Mouse (Mus musculus) heart, adult 18-20 months (tissue): ENCODE data around the gene Smco2. TPM values are rescaled to one million over a fixed set of nuclear protein-coding genes. Genes with fewer than 3 reads are reported as not detected.

ENCODE experiments used
- DNase-seq, 2 experiments: peaks; one replicate each; pipeline ENCODE4 v3.0.0; 2021 to 2022; ENCODE audit warnings: mixed read lengths in 1 of 2
- long read RNA-seq, 2 experiments: library from polyadenylated mRNA; stranded (forward); transcript quantifications; one replicate each; pipeline ENCODE4 v2.0.0; 2021
- total RNA-seq, 2 experiments: library from RNA; stranded (reverse); gene quantifications; 2 replicates each; pipeline ENCODE4 v1.2.3; 2021

Gene Smco2
- total RNA-seq, result 1 to 10 TPM; 2.2 TPM
- long read RNA-seq, experiment 1, partial matches to known transcripts, result 0 of 1 reads
- long read RNA-seq, experiment 1, other reads (novel, unspliced or antisense), result 1 of 1 reads
- long read RNA-seq, experiment 2, partial matches to known transcripts, result 0 of 1 reads
- long read RNA-seq, experiment 2, other reads (novel, unspliced or antisense), result 1 of 1 reads

DNA sequence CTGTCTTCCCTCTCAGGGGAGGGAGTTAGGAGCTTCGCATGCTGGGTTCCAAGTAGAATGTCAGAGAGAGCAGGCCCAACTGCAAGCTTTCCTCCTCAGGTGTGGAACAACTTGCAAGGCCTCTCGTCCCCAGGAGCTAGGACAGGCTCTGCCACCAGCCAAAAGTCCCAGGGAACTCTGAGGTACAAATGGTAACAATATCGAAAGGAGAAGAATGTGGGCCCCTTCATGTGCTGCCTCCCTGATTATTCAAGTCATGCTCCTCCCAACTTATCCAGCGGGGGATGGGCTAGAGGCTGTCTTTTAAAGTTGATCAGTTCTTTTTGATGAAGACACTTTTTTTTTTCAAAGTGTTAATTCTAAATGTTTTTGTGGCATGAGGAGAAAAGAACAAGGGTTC, at the start of gene Smco2:
TSS of gene Smco2 (plus strand) at position 55 of the 400 bp plus-strand sequence.
- no peak for DNase-seq

DNA sequence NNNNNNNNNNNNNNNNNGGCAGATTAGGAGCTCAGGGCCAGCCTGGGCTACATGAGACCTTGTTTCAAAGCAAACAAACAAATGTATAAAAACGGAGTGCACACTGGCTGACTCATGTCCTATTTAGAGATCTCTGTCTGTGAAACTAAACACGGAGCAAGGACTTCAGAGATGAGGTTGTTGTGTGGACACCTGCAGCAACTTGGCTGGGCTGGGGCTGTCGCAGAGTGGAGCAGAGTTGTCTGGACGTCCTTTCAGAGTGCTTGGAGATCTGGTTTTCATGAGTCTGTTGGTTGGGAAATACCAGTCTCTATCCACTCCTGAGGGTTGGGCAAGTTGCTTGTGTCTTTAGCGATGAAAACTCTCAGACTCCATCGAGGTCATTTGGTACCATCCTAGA, 39.9 kb upstream of the Smco2 start:
- DNase-seq, result no peak

DNA sequence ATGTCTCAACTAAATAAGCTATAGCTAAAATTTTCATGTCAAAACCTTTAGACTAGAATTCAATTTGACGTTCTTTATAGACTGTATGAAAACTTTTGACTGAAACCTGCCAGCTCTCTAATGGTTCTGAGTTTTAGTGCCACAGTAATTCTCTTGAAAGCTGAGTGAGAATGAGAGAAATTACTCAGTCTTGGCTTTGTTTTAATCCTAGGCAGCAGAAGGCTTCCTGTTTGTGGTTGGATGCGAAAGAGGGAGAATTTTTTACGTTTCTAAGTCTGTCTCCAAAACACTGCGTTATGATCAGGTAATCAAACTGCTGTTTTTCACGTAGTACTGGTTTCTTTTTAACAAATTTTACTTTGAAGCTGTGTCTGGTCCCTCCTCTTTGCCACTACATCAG, 36.9 kb upstream of the Smco2 start:
- no peak for DNase-seq

DNA sequence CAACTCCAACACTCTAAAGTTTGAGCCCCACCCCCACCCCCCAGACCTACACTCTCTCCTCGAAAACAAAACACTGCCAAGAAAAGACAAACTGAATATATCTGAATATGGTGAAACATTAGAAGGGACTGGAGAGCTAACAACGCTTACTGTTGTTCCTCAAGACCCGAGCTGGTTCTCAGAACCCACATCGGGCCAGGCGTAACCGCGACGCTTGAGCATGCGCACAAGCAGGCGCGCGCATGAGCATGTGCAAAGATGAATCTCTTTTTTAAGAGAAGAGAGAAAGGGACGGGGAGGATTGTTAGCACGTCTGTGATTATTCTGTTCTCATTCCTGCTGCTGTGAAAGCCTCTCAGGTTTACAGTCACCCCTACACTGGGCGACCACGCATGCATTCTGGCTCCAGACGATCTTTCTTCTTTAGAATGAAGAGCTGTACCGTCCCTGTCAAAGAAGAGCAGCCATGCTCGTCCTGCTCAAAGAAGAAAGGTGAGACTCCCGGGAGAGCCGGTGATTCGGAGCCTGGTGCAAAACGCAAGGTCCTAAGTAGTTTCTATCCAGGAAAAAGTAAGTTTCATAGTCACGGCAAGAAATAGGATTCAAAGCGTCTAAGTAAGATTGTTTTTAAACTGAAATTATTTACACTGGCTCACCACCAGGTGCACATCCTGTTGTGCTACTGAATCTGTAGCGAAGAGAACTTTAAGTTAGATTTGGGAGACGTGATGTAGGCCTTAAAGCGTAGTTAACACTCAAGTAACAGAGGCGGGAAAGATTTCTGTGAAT, 29.5 kb upstream of the Smco2 start:
- no peak for DNase-seq

DNA sequence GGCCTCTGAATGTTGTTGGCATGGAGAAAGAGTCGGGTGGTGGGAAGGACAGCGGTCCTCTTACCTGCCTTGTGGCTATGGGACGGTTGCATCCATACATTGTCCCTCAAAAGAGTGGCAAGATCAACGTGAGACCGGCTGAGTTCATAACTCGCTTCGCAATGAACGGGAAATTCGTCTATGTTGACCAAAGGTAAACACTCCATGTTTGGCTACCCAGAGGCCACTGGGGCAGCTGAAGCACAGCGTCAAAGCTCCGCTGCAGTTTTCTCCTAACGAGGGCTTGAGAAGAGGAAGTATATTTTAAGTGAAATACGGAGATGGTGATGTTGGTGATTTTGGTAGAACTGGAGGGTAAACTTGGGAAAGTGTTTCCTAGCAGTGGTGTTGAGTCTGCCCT, 27.9 kb upstream of the Smco2 start:
- no peak for DNase-seq

DNA sequence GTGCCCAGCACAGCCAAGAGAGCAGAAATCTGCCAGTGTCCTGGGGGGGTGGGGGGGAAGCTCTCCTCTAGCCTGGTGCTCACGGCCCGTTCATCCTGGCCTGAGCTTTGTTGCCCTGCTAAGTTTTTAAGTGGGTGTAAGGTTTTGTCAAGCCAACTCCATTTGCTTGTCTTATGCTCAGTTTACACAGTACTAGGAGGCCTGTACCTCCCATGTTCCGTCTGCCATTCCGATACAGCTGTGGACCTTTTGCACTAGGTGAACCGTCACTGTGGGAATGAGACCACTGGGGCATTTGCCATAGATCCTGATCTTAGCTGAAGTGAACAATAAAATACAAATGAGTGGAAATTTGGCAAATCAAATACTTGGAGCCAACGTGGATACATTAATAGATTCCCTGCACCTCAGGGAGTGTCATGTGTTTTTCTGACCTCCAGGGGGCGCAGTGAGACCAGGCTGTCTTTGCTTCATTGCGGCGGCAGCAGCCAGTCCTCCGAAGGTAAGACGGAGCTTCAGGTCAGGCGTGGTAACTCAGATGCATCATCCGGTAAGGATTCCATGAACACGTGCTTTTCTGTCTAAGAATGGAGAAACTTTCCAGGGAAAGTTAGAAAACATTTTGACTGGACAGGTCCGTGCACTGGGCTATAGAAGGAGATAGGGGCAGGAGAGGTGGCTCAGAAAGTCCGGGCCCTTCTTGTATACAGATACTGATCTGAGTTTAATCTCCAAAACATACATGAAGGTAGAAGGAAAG, 25.0 kb upstream of the Smco2 start:
- peak; percentile 46 to 79 for DNase-seq

DNA sequence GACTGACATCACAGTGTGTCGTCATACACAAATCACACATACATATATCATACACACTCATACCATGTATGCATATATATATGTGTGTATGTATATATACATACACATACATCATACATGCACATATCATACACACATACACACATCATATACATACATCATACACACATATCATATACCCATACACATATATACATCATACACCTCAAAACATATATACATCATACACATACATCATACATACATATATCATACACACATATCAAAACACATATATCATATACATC, 24.5 kb upstream of the Smco2 start:
- DNase-seq, result no peak

DNA sequence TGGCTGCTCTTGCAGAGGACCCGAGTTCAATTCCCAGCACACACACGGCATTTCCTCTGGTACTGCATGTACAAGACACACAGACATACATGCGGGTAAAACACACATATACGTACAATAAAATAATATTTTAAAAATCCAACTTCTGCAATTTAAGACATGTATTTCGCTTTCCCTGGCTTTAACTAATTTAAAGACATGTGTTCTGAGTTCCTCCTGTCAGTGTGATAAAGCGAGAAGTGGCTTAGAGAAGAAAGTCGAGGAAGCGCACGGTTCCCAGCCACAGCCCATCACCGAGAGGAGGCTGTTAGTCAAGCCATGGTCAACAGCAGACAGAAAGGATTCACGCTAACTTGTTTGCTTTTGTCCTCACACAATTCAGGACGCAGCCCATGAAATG, 18.6 kb upstream of the Smco2 start:
- no peak for DNase-seq

DNA sequence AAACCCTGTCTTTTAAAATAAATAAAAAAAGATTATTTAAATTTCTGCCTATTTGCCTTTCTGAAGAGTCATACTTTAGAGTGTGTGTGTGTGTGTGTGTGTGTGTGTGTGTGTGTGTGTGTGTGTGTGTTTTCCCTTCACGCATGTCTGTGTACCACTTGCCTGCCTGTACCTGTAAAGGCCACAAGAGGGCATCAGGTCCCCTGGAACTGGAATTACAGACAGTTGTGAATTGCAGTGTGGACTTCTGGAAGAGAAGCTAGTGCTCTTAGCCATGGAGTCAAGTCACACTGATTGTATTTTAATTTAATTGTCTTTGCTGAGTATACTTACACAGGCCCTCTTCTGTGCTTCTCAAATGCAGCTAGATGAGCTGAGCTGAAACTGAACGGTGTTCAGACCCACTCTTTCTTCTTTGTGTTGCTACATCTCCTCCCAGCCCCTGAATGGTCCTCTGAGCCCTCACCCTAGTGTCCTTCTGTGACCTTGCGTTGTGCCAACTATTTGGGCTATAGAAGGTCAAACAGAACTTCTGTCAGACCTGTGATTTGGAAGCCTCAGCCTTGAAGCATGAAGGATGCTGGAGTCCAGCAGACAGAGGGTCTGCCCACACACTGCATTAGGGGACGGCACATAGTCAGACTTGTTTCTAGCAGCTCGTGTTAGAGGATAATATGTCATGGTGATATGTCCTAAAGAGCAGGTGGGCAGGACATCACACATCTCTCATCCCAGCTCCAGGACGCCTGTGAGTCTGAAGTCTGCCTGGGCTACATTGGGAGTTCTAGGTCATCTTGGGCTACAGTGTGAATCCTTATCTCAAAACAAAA, 16.2 kb upstream of the Smco2 start:
- peak; percentile 57 to 69 for DNase-seq

DNA sequence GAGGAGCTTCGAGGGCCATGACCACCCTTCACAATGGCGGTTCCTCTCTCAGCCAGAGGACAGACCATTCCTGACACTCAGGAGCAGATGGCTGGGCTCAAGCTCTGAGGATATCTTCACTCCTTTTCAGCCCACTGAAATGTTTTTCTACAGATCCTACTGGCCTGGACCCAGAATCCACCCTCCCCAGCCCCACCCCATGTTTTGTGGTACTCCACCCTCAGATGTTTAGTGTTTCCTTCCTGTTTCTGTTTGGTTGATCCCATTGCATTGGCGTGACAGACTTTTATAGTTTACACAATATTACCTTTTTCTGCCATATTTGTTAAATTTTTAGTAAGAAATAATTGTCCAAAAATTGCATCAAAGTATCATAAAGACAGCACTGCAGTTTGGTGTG, 15.6 kb upstream of the Smco2 start:
- no peak for DNase-seq

DNA sequence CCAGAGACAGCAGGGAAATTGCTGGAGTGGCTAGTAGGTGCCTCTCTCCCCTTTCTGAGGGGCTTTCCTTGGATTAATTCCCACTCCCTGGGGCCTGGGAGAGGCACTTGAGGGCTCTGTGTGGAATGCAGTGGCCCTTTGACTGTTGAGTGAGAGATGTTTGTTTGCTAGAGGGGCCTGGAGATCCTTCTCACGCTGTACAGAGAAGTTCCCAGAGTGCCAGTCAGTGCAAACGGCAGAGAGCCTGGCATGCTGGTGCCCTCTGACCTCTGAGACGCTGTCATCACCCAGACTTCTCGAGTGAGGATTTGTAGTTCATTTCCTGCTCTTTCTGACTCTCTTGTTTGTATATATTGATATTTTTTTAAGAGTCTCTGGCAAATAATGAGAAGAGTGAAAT, 14.1 kb upstream of the Smco2 start:
- no peak for DNase-seq

DNA sequence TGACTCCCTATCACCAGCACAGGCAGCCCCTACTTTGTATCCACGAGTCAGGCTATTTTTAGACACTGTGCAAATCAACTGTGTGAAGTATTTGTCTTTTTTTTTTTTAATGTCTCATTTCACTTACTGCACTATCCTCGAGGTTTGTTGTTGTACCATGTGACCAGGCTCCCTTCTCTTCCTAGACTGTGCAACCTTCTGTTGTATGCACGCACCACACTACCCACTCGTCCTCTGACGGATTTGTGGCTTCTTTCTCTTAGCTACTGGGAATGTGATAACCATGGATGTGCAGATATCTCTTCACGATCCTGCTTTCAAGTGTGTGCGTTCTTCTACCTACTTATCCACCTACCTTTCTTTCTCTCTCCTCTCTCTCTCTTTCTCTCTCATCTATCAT, 12.6 kb upstream of the Smco2 start:
- no peak for DNase-seq

DNA sequence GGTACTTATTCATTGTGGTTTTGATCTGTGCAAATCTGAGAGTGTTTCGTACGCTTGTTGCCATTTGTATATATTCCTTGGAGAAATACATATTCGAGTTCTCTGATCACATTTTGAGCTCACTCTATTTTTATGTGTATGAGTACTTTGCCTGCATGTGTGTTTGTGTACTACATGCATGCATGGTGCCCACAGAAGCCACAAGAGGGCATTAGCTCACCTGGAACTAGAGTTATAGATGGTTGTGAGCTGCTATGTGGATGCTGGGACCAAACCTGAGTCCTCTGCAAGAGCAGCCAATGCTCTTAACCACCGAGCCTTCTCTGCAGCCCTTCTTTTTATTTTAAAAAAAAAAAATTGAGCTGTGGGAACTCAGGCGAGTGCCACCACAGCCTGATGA, 11.5 kb upstream of the Smco2 start:
- DNase-seq, result no peak

DNA sequence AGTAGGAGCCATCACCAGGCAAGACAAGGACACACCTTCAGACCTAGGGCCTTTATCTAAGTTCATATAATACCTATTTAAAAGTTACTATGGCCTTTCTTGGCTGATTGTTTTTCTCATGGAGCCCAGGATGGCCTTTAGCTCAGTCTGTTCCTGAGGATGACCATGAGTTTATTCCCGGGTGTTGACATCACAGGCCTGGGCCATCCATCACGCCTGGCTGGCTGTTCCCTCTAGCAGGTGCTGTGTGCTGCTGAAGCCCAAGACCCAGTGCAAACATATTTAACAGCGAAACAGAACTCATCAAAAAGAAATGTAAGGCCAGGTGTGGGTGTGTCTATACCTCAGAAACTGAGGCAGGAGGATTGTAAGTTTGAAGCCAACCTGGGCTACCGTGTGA, 11.0 kb upstream of the Smco2 start:
- no peak for DNase-seq

DNA sequence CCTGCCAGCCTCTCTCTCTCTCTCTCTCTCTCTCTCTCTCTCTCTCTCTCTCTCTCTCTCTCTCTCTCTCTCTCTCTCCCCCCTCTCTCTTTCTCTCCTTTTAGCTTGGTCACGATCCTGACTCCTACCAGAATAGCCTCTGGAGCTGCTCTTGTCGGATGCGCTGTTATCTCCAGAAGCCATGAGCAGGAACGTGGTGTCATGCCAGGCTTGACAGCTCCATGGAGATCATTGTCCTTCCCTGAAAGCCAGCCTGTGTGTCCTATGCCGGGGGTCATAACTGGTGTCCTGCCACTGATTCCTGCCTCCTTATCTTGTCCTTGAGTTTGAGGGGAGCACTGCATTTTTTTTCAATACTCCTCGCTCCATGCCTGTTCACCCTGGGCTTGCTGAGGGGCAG, 5.0 kb upstream of the Smco2 start:
- DNase-seq, result peak; percentile 41 to 72

DNA sequence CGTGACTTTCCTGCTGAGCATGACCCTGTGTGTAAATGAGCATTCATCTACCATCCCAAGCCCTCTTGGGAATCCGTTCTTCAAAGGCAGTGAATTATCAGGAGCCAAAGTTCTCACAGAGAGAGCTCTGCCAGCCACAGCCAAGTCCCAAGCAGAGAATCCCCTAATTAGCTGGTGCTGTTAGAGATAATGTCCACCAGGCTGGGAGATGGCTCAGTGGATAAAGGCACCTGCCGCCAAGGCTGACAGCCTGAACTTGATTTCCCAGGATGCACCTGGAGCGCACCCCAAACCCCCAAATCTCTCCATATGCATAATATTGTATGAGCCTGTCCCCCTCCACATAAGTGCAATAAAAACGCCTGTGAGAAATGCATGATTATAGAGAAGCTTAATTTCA, 4.6 kb upstream of the Smco2 start:
- DNase-seq, result no peak

DNA sequence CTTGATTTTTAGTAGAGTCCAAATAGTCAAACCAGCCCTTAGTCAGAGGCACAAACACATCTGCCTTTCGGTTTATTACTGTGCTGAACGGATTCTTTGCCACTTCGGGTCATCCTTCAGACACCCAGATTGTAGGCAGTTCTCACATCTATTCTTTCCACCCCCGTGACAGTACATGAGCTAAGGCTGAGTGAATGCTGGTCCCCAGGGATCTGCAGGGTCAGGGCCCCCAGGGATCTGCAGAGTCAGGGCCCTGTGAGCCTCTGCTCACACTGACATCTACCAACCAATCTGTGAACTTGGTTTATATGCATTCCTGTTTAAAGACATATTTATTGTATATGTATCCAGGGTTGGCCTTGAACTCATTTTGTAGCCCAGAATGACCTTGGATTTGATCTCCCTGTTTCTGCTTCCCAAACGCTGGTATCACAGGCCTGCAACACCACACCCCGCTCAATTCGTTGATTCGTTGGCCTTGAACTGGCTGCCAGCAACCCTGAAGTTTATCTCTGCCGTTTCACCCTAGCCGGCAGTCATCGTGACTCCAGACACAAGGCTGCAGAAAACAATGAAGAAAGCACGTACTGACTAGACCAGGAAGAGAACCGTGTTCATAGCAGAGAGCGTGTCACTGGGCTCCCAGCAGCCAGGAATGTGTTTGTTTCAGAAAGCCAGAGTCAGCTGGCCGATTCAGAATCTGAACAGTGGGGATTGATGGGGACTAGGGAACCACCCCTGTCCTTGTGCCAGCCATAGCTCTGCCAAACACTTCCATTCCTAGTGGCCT, 3.7 kb upstream of the Smco2 start:
- DNase-seq, result peak; percentile 59 to 71

DNA sequence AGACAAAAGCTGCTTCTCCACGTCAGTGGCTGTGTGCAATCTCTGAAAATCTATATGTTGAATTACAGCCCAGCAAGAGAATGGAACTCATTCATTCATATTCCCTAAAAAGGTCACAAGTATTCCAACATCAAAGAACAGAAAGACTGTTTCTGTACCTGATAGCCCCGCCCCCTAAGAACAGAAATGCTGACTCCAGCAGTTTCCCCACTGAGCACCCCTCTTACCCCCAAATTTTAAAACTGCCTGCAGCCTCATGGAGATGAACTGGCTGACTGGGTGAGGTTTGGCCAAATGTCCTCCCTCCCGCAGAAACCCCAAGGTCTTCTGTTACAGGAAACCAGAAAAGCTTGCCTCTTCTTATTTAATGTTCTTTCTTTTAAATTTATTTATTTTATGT, 2.5 kb upstream of the Smco2 start:
- no peak for DNase-seq

DNA sequence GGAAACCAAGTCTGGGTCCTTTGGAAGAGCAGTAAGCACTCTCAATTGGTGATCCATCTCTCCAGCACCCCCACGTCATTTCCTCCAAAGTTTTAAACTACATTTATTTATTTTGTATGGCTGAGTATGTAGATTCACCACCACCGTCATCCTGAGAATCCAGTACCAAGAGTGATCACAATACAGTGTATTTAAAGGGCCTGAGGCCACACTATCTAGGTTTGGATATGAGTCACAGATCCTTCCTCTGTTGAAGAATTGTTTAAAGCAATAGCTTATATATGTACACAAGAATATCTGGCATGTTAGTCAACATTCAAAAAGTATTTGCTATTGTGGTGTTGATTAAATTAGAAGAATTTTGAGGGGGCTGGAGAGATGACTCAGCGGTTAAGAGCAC, 1.6 kb upstream of the Smco2 start:
- DNase-seq, result no peak

DNA sequence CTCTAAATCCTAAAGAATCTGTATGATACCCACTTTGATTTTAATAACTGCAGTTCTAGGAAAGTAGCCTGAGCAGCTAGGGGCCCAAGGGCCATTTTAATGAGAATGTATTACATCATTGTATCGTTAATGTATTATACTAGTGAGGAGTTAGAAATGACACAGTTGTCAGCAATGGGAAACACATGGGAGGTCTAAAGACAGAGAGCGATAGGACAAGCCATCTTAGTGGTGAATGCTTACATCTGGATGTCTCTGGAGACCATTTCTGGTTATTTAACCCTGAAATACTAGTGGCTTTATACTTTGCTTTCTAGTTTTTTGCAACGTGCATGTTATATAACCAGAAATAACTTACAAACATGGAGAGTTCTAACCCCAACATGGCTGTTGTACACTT, 2.0 kb downstream of the Smco2 start:
- DNase-seq, result no peak

DNA sequence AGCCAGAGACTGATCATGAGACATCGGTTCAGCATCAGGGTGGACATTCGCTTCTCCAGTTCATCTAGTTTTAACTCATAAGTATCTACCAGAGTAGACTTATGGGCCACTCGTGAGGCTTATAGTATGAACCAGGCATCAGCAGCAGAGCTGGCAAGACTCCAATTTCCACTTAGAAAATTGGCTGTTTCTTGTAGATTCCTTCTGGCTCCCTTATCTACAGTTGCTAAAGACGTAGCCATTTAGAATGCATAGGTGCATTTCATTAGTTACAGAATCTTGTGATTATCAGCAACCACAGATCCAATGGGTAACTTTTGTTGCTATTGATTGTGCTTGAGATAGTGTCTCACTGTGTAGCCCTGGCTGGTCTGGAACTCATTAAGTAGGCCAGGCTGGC, 2.8 kb downstream of the Smco2 start:
- DNase-seq, result no peak

DNA sequence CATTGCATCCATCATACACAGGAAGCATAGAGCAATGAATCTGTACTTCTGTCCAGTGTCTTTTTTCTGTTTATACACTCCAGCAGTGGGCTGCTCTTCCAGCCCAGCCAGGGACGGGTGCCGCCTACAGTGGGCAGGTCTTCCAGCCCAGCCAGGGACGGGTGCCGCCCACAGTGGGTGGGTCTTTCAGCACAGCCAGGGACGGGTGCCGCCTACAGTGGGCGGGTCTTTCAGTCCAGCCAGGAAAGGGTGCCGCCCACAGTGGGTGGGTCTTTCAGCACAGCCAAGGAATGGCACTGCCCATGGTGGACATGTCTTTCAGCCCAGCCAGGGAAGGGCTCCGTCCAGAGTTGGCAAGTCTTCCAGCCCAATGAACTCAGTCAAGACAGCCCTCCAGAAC, 5.3 kb downstream of the Smco2 start:
- DNase-seq, result no peak
